Mouse (Mus musculus) forebrain, embryonic 11.5 days (tissue): ENCODE data around the gene Kcns1. TPM values are rescaled to one million over a fixed set of nuclear protein-coding genes. Genes with fewer than 3 reads are reported as not detected.

Experiments
- ATAC-seq: fragments of 200-750 bp; cut with Nextera tagmentation; replicated peaks from 2 replicates; pipeline ENCODE4 v1.8.0; 2017; ENCODE audit warnings: moderate TSS enrichment; ENCODE audit not compliant: low FRiP score
- DNase-seq: peaks from one replicate; pipeline ENCODE4 v3.0.0-alpha.2; 2017; ENCODE audit warnings: low spot score
- H3K27ac ChIP-seq: fragments of 300-500 bp; sonication (generic); 2 replicates; pipeline ENCODE4 v1.5.1; 2014; ENCODE audit warnings: low read depth, low read length
- H3K27me3 ChIP-seq: fragments of 300-500 bp; sonication (generic); 2 replicates; pipeline ENCODE4 v1.6.1; 2014; ENCODE audit warnings: mild to moderate bottlenecking, low read length, mixed read lengths; ENCODE audit not compliant: control insufficient read depth, insufficient read depth
- H3K36me3 ChIP-seq: fragments of 300-500 bp; sonication (generic); 2 replicates; pipeline ENCODE4 v1.6.1; 2014; ENCODE audit warnings: mild to moderate bottlenecking, low read length, moderate library complexity, mixed read lengths; ENCODE audit not compliant: control insufficient read depth, insufficient read depth
- H3K4me1 ChIP-seq: fragments of 300-500 bp; sonication (generic); replicated peaks from 2 replicates; pipeline ENCODE4 v1.6.1; 2014; ENCODE audit warnings: low read length, mixed read lengths; ENCODE audit not compliant: control insufficient read depth, insufficient read depth
- H3K4me2 ChIP-seq: fragments of 300-500 bp; sonication (generic); 2 replicates; pipeline ENCODE4 v1.6.1; 2014; ENCODE audit warnings: low read depth, mild to moderate bottlenecking, low read length, moderate library complexity, mixed read lengths; ENCODE audit not compliant: severe bottlenecking
- H3K4me3 ChIP-seq: fragments of 300-500 bp; sonication (generic); 2 replicates; pipeline ENCODE4 v1.5.1; 2014; ENCODE audit warnings: low read depth, low read length
- H3K9ac ChIP-seq: fragments of 300-500 bp; sonication (generic); 2 replicates; pipeline ENCODE4 v1.6.1; 2014; ENCODE audit warnings: low read length
- H3K9me3 ChIP-seq: fragments of 300-500 bp; sonication (generic); 2 replicates; pipeline ENCODE4 v1.6.1; 2016; ENCODE audit warnings: low read length, mixed read lengths; ENCODE audit not compliant: control insufficient read depth
- WGBS: fragments of 180-500 bp; shearing (Covaris S2); extraction: QIAGEN DNeasy Blood & Tissue Kit; methylation state at CpG from one replicate; pipeline ENCODE4 v1.1.7; 2014; 5-methylcytosine and 5-hydroxymethylcytosine counted together
- polyA plus RNA-seq: library from polyadenylated mRNA; unstranded; fragments of >200 nt; fragmentation: Nextera tagmentation; extraction: Ambion mirVana; gene quantifications from 2 replicates; pipeline ENCODE4 v1.2.1, GENCODE M21; 2014

The Kcns1 gene
- polyA plus RNA-seq, 1 experiment from 2014 or later = not detected

DNA sequence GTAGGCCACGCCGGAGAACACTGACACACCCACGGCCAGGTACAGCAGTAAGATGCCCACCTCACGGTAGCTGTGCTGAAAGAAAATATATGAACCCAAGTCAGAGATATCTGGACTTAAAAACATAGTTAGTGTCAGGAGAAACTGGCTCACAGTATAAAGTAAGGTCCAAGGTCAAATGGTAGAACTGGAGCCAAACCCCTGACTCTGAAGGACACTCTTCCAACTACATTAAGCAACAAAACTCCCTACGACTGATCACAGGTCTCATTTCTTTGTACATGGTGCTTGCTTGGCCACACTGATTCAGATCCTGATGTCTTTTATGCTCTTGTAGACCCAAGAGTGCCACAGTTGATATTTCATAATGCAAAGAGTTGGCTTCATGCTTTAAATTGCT is 6.0 kb downstream of the Kcns1 start:
- Histone ChIP-seq H3K9me3 (no peaks in the 10 kb centered on the region), H3K27me3 (peaks cover 42% of the 10 kb centered on the region), H3K36me3 (no peaks in the 10 kb centered on the region), H3K4me2 (no peak overlapping the region), H3K27ac (no peak overlapping the region), H3K4me1 (0 out of 2 replicates have a peak, but pooled peaks cover 4% of the 10 kb centered on the region), H3K9ac (no peak overlapping the region), H3K4me3 (no peak overlapping the region)
- ATAC-seq (no peak), DNase-seq (no peak)
- WGBS = 92% methylated on average over 5 of the region's 5 CpGs

DNA sequence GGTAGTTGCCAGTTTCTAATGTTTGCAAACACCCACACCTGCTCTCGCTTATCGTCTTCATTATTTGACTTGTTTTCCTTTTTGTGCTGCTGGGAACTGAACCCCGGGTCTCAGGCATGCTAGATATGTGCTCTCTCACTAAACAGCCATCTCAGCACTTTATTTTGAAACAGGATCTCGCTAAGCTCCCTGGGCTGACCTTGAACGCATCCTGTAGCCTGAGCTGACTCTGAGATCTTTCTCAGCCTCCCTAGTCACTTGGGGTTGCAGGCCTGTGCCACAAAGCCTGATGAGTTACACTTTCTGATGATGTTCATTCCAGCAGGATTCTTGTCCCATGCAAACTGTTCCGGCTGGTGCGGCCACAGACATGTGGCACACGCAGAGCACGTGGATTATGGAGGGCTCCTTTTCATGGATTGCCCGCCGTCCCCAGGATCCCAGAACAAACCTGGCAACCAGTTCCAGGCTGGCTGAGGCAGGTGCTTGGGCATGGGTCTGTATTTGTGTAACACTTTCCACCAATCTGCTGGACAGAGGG is 9.3 kb downstream of the Kcns1 start:
- H3K27ac ChIP-seq = no peak overlapping the region
- WGBS = 89% methylated on average over 11 of the region's 11 CpGs
- H3K27me3 ChIP-seq = peaks cover 9% of the 10 kb centered on the region; the same call in 1 of the 2 replicates
- H3K4me1 ChIP-seq = no peaks in the 10 kb centered on the region
- H3K9me3 ChIP-seq = no peaks in the 10 kb centered on the region
- H3K9ac ChIP-seq = no peak overlapping the region
- no peaks in the 10 kb centered on the region for H3K36me3 ChIP-seq
- H3K4me2 ChIP-seq = no peak overlapping the region
- no peak overlapping the region for H3K4me3 ChIP-seq
- no peak for DNase-seq
- ATAC-seq = no peak

DNA sequence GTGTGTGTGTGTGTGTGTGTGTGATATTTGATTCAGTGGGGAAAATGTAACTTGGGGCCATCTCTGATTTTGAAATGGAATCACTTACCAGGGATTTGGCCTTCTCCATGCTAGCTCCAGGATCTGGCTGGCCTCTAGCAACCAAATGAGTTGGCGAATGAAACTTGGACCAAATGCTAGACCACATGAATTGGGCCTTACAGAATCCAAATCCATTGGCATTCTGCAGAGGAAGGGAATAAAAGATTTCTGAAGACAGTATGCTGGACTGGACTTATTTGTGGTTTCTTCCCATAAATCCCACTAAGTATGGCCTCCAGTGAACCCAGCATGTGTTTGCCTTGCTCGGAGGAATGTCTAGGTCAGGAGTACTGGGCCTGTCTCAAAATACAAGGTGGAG is 12.1 kb downstream of the Kcns1 start:
- ATAC-seq = no peak

DNA sequence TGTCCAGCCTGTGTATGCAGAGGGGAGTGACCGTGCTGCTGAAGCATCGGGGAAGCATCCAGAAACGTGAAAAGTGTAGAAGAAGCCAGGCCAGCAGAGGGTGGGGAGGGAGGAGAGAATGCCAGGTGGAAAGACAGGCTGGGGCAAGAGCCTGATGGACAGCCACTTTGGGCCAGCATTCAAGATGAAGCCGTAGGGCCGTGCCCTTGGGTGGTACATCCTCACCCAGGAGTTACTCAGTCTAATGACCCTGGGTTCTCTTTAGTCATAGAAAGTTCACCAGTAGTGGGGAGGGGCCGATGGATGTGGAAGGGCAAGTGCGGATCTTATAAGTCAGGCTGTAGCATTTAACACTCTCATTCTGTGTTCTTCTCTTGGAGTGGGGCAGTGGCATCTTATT is 14.8 kb downstream of the Kcns1 start:
- no peak overlapping the region for H3K9ac ChIP-seq
- no peak for ATAC-seq

More for the DNA sequence above, 12.1 kb downstream of the Kcns1 start:
- Histone ChIP-seq H3K27me3 (no peaks in the 10 kb centered on the region), H3K9me3 (no peaks in the 10 kb centered on the region), H3K4me3 (no peak overlapping the region), H3K4me1 (no peaks in the 10 kb centered on the region), H3K4me2 (no peak overlapping the region), H3K9ac (no peak overlapping the region), H3K27ac (no peak overlapping the region), H3K36me3 (no peaks in the 10 kb centered on the region; the same call in 1 of the 2 replicates)
- no peak for DNase-seq
- 98% methylated on average over 2 of the region's 2 CpGs for WGBS

DNA sequence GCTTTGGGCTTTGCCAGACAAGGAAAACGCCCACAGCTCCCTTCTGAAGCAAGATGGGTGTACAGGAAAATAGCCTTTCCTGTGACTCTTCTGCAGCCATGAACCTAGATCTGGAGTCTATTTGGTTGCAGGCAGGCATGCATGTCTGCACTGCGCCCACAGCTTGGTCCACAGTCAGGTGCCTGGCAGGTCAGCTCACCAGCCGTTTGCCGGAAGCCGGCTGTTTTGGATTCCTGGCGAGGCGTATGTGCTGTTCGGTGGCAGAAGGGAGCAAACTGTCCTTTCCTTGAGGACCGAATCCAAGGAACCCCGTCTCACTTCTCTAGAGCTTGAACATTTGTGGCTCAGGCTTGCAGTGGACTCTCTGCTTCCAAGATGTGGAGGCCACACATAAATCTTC is 16.9 kb downstream of the Kcns1 start:
- no peak overlapping the region for H3K4me2 ChIP-seq
- WGBS = 91% methylated on average over 10 of the region's 10 CpGs
- no peak overlapping the region for H3K27ac ChIP-seq
- no peak for ATAC-seq
- no peak for DNase-seq
- no peaks in the 10 kb centered on the region for H3K9me3 ChIP-seq
- no peak overlapping the region for H3K9ac ChIP-seq
- H3K4me1 ChIP-seq = no peaks in the 10 kb centered on the region
- H3K27me3 ChIP-seq = no peaks in the 10 kb centered on the region
- H3K36me3 ChIP-seq = no peaks in the 10 kb centered on the region; the same call in 1 of the 2 replicates
- no peak overlapping the region for H3K4me3 ChIP-seq

More for the DNA sequence above, 14.8 kb downstream of the Kcns1 start:
- DNase-seq = no peak
- Histone ChIP-seq H3K27me3 (no peaks in the 10 kb centered on the region), H3K9me3 (no peaks in the 10 kb centered on the region), H3K27ac (no peak overlapping the region), H3K4me3 (no peak overlapping the region), H3K4me2 (no peak overlapping the region), H3K36me3 (no peaks in the 10 kb centered on the region; the same call in 1 of the 2 replicates), H3K4me1 (no peaks in the 10 kb centered on the region)
- 88% methylated on average over 7 of the region's 7 CpGs for WGBS

DNA sequence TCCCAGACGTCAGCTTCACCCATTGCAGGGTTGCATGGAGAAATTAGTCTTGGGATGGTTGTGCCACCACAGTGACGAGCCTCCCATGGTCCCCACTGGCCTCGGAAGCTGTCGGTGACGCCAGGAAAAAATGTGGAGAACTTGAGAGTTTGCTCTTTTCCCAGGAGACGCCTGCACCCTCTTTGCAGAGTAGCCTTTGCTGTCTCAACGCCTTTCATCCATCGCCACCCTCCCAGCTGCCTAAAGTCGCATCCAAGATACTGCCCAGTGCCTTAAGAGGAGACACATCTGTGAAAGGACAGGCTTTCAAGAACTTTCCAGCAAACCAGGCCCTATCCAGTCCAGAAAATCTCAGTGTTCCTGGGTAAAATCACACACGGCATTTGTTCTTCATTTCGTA is 18.6 kb downstream of the Kcns1 start:
- no peak overlapping the region for H3K9ac ChIP-seq
- no peak overlapping the region for H3K27ac ChIP-seq
- H3K4me1 ChIP-seq = no peaks in the 10 kb centered on the region
- WGBS = 94% methylated on average over 11 of the region's 11 CpGs
- DNase-seq (no peak), ATAC-seq (no peak)
- H3K27me3 ChIP-seq = no peaks in the 10 kb centered on the region
- no peaks in the 10 kb centered on the region; the same call in 1 of the 2 replicates for H3K36me3 ChIP-seq
- no peaks in the 10 kb centered on the region for H3K9me3 ChIP-seq
- no peak overlapping the region for H3K4me3 ChIP-seq
- H3K4me2 ChIP-seq = no peak overlapping the region

DNA sequence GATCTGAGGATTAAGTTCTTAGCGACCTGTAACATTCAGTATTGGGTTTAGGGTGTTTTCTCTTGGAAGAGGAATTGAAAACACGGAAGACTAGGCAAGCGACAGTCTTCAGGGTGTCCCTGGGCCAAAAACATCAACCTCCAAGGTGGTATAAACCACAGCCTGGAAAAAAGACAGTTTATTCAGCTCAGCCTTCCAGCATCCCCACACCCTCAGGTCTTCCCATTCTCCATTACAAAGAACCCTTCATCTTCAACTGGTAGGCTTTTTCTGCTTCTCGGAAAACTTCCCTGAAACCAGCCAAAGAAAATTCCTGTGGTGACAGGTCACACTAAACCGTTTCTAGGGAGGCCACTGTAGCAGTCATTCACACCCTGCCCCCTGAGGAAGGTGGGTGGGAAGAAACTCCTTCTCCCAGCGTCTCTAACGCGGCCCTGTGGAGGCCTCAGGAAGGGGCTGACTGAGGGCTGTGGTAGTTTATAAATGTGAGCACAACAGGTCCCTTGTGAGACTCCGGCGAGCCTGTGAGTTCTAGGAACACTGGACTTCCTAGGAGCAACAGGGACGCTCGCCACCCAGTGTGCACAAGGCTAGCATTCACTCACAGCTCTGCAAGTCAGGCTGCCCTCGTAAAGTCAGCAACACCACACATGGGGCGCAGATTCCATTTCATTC is 20.7 kb downstream of the Kcns1 start:
- H3K27me3 ChIP-seq = no peaks in the 10 kb centered on the region
- no peak overlapping the region for H3K4me3 ChIP-seq
- H3K4me1 ChIP-seq = no peaks in the 10 kb centered on the region
- H3K27ac ChIP-seq = no peak overlapping the region
- no peaks in the 10 kb centered on the region for H3K9me3 ChIP-seq
- no peak for DNase-seq
- no peak overlapping the region for H3K9ac ChIP-seq
- 58% methylated on average over 14 of the region's 14 CpGs for WGBS
- H3K4me2 ChIP-seq = no peak overlapping the region
- ATAC-seq = no peak
- no peaks in the 10 kb centered on the region; the same call in 1 of the 2 replicates for H3K36me3 ChIP-seq

DNA sequence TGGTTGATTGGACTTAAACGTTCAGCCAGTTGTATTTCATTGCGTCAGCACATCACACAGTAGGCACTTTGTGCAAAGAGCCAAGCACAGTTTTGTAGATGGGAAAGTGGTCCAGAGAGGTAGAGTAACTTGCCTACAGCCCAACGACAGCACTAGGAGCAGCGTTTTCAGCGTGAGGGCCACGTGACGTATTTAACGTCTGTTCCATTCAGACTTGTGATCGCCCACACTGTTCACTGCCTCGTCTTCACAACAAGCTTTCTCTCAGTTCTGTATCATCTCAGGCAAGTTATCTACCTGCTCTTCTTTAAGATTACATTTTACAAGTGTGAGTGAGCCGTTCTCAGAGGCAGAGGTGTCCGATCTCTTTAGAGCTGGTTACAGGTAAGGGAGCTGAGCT is 24.4 kb downstream of the Kcns1 start:
- Histone ChIP-seq H3K4me2 (no peak overlapping the region), H3K36me3 (no peaks in the 10 kb centered on the region), H3K27me3 (no peaks in the 10 kb centered on the region), H3K9ac (no peak overlapping the region), H3K4me1 (no peaks in the 10 kb centered on the region), H3K4me3 (no peak overlapping the region), H3K27ac (no peak overlapping the region), H3K9me3 (no peaks in the 10 kb centered on the region)
- DNase-seq (no peak), ATAC-seq (no peak)
- WGBS = 96% methylated on average over 12 of the region's 12 CpGs

DNA sequence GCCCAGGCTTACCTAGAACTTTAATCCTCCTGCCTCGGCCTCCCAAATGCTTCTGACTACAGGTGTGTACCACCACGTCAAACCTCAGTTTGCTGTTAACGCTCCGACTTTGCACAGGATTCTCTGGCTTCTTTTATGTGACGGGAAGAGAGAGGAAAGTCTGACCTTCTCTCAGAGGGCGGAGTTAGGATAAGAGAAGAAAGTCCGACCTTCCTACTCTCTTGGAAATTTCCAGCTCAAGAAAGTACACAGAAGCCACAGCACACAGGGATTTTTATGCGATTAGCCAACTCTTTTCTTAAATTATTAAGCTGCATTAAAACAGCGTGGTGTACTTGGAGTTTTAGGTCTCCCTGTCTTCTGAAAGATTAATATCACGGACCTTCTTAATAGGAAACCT is 26.4 kb downstream of the Kcns1 start:
- Histone ChIP-seq H3K9me3 (no peaks in the 10 kb centered on the region), H3K4me2 (no peak overlapping the region), H3K4me1 (no peaks in the 10 kb centered on the region), H3K9ac (no peak overlapping the region), H3K4me3 (no peak overlapping the region), H3K27me3 (no peaks in the 10 kb centered on the region), H3K27ac (no peak overlapping the region), H3K36me3 (no peaks in the 10 kb centered on the region; the same call in 1 of the 2 replicates)
- WGBS = 89% methylated on average over 10 of the region's 10 CpGs
- DNase-seq (no peak), ATAC-seq (no peak)
